Mouse (Mus musculus): ENCODE measurements around the gene Rhbdf2.

DNA sequence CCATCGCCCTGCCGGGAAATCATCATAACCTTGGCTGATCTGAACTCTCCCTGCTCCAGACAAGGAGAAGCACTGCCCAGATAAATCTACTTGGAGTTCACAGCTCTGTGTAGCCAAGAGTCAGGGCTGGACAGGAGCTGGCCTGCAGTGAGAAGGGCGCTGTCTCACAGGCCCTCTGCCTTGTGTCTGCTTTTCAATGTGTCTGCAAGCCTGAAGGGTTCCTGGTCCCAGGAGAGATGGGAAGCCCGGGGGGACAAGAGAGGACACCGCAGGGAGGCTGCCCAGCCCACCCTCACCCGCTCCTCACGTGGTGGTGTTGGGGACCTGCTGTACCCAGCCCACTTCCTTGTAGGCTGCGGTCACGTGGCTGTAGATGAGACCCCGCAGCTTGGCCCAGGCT lies 22.2 kb upstream of the Rhbdf2 start:
- TF ChIP-seq CTCF (IDR thresholded peaks at IDR 0.05; ENCODE audit: low read depth): no peak
- TF ChIP-seq EP300 (optimal IDR thresholded peaks at IDR 0.05): no peak

Data from stomach, postnatal 0 days (tissue).